23 mouse cellular contexts compared by ENCODE assay signal in the genomic region with DNA sequence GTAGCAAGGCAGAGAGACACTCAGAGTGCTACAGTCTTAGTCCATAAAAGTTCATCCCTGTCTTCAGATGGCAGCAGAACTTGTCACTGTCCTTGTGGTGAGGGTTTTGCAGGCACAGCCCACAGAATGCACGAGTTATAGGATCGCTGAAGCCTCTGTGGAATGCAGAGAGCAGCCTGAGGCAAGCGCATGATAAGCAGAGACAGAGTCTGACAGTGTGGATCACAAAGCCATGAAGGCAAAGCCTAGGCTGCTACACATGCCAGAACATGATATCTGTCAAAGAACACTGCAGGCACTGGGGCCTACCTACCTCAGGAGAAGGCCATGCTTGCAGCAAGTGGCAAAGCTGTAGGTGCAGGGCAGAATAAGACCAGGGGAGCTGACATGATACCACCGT. TPM values are rescaled to one million over a fixed set of nuclear protein-coding genes. Genes with fewer than 3 reads are reported as not detected.
DNase-seq lines count a peak whose midpoint lies in the region; ATAC-seq lines count a peak whose summit lies in the region.
"Had no signal": no experiment of that assay in that cellular context is flagged by ENCODE, and none has a peak within 500 bp of the region (broad histone marks: within the 10 kb centered on the region; RNA-seq: fewer than 3 reads in every experiment).

No protein-coding gene starts in this region.

- peak; percentile 27; the same call in 1 of the 2 replicates for ATAC-seq in heart, embryonic 15.5 days (replicated peaks; ENCODE audit: insufficient number of reproducible peaks, insufficient read depth, low FRiP score, low read depth)
- no peak for ATAC-seq in megakaryocyte, adult 5-6 weeks (ENCODE audit: poor library complexity, severe bottlenecking)
- ATAC-seq in limb, embryonic 15.5 days (ENCODE audit: insufficient number of reproducible peaks, low FRiP score, low TSS enrichment, low read depth), result 0 out of 2 replicates have a peak, but pooled peaks have one; percentile 61
- ATAC-seq: lung, postnatal 0 days; midbrain, embryonic 15.5 days had no signal

- H3K4me3 ChIP-seq in heart, embryonic 15.5 days, result no peak overlapping the region
- H3K4me3 ChIP-seq in megakaryocyte, embryonic 14.5 days (replicated peaks), result peak overlapping the region; percentile 35
- no peak overlapping the region for H3K4me3 ChIP-seq in limb, embryonic 15.5 days
- H3K4me3 ChIP-seq: heart, embryonic 12.5 days; hindbrain, embryonic 13.5 days; liver, embryonic 13.5 days; midbrain, embryonic 15.5 days; myocyte had no signal

- no peaks in the 10 kb centered on the region for H3K27me3 ChIP-seq in heart, embryonic 15.5 days
- no peaks in the 10 kb centered on the region for H3K27me3 ChIP-seq in megakaryocyte, embryonic 14.5 days (replicated peaks)
- no peaks in the 10 kb centered on the region for H3K27me3 ChIP-seq in limb, embryonic 15.5 days
- H3K27me3 ChIP-seq: heart, embryonic 12.5 days; hindbrain, embryonic 13.5 days; liver, embryonic 13.5 days; midbrain, embryonic 15.5 days had no signal

- H3K4me1 ChIP-seq in heart, embryonic 15.5 days (replicated peaks), result peaks cover 6% of the 10 kb centered on the region; the same call in 1 of the 2 replicates
- H3K4me1 ChIP-seq in megakaryocyte, embryonic 14.5 days, result peaks cover 16% of the 10 kb centered on the region
- H3K4me1 ChIP-seq in limb, embryonic 15.5 days, result no peaks in the 10 kb centered on the region
- H3K4me1 ChIP-seq: hindbrain, embryonic 13.5 days; liver, embryonic 13.5 days; midbrain, embryonic 15.5 days had no signal

- no peaks in the 10 kb centered on the region for H3K9me3 ChIP-seq in heart, embryonic 15.5 days (replicated peaks)
- no peaks in the 10 kb centered on the region for H3K9me3 ChIP-seq in megakaryocyte, embryonic 14.5 days
- H3K9me3 ChIP-seq in limb, embryonic 15.5 days, result no peaks in the 10 kb centered on the region
- H3K9me3 ChIP-seq: heart, embryonic 12.5 days; hindbrain, embryonic 13.5 days; liver, embryonic 13.5 days; midbrain, embryonic 15.5 days had no signal

- 38% methylated on average over 4 of the region's 4 CpGs for WGBS in heart, embryonic 15.5 days
- WGBS in limb, embryonic 15.5 days, result 75% methylated on average over 4 of the region's 4 CpGs

- H3K27ac ChIP-seq in heart, embryonic 15.5 days, result peak overlapping the region; percentile 51
- peak overlapping the region; percentile 12; the same call in 1 of the 2 replicates for H3K27ac ChIP-seq in limb, embryonic 15.5 days
- H3K27ac ChIP-seq: hindbrain, embryonic 13.5 days; liver, embryonic 13.5 days; midbrain, embryonic 15.5 days had no signal

- H3K4me2 ChIP-seq in heart, embryonic 15.5 days, result no peak overlapping the region
- H3K4me2 ChIP-seq in limb, embryonic 15.5 days, result no peak overlapping the region
- H3K4me2 ChIP-seq: heart, embryonic 12.5 days; hindbrain, embryonic 13.5 days; liver, embryonic 13.5 days; midbrain, embryonic 15.5 days had no signal

- no peak for DNase-seq in heart, adult 8-10 months (ENCODE audit: low spot score)
- no peak for DNase-seq in urinary bladder, postnatal 25 days (ENCODE audit: low spot score)
- DNase-seq in gastrocnemius, postnatal 4 days (ENCODE audit: low spot score in 2 of 2), result no peak
- DNase-seq: adrenal gland, postnatal 10 days; cerebellum, adult 9-10 months; gastrocnemius, postnatal 10 days; kidney, adult 8-10 months; liver, embryonic 13.5 days; thymus, adult 2 months had no signal

- H3K9ac ChIP-seq in heart, embryonic 15.5 days, result no peak overlapping the region
- H3K9ac ChIP-seq in limb, embryonic 15.5 days, result no peak overlapping the region
- H3K9ac ChIP-seq: heart, embryonic 12.5 days; hindbrain, embryonic 13.5 days; liver, embryonic 13.5 days; midbrain, embryonic 15.5 days had no signal

- H3K36me3 ChIP-seq in heart, embryonic 15.5 days, result peaks cover 7% of the 10 kb centered on the region
- peaks cover 53% of the 10 kb centered on the region for H3K36me3 ChIP-seq in megakaryocyte, embryonic 14.5 days (replicated peaks; ENCODE audit: low read length)
- peaks cover 14% of the 10 kb centered on the region for H3K36me3 ChIP-seq in limb, embryonic 15.5 days

RNA-seq across cellular contexts. Expression of a gene that starts 12.8 kb away (rescaled TPM):
- 5.2 and 5.9 TPM in 2 replicates for polyA plus RNA-seq in heart, embryonic 15.5 days (2015; fragmentation: Nextera tagmentation; extraction: Ambion mirVana)
- total RNA-seq in heart, adult 8-10 months (2022), result 1 to 10 TPM; 6.3 to 9.6 (median 6.7) TPM
- polyA plus RNA-seq in megakaryocyte, embryonic 14.5 days (2012; ENCODE audit: insufficient read depth, low replicate concordance), result 1.1 and 2.2 TPM in 2 replicates
- 48.5 and 51.5 TPM in 2 replicates for total RNA-seq in megakaryocyte, adult 5-6 weeks (2015)
- total RNA-seq in megakaryocyte, adult 5-6 weeks (2017), result 14.9 and 19.2 TPM in 2 replicates
- 7.6 and 8.1 TPM in 2 replicates for polyA plus RNA-seq in limb, embryonic 15.5 days (2015; fragmentation: Nextera tagmentation; extraction: Ambion mirVana)
- 10 to 100 TPM in 1 of 2 experiments, 1 to 10 TPM in 1; 9.1 to 12.4 TPM for total RNA-seq in gastrocnemius, postnatal 4 days (2021)

RNA-seq across cellular contexts. Expression of a gene that starts 15.1 kb away (rescaled TPM):
- 0.31 and 0.48 TPM in 2 replicates for polyA plus RNA-seq in heart, embryonic 15.5 days (2015; fragmentation: Nextera tagmentation; extraction: Ambion mirVana)
- total RNA-seq in heart, adult 8-10 months (2022), result not detected
- not detected in 2 replicates for polyA plus RNA-seq in megakaryocyte, embryonic 14.5 days (2012; ENCODE audit: insufficient read depth, low replicate concordance)
- total RNA-seq in megakaryocyte, adult 5-6 weeks (2015), result not detected in 2 replicates
- total RNA-seq in megakaryocyte, adult 5-6 weeks (2017), result not detected in 2 replicates
- polyA plus RNA-seq in limb, embryonic 15.5 days (2015; fragmentation: Nextera tagmentation; extraction: Ambion mirVana), result 1.7 and 2.1 TPM in 2 replicates
- total RNA-seq in gastrocnemius, postnatal 4 days (2021), result not detected
- total RNA-seq: adrenal gland, postnatal 10 days; gastrocnemius, postnatal 10 days; left cerebral cortex, adult 18-20 months; left cerebral cortex, postnatal 36 days; megakaryocyte progenitor cell, adult 5-6 weeks had no signal
- polyA plus RNA-seq: cortical plate, adult 2 months; frontal cortex, adult 2 months; myocyte; thymus, adult 2 months had no signal

RNA-seq across cellular contexts. Expression of a gene that starts 47.4 kb away (rescaled TPM):
- 10.8 and 11.8 TPM in 2 replicates for polyA plus RNA-seq in heart, embryonic 15.5 days (2015; fragmentation: Nextera tagmentation; extraction: Ambion mirVana)
- 1 to 10 TPM; 5.0 to 7.9 (median 6.5) TPM for total RNA-seq in heart, adult 8-10 months (2022)
- 1.00 TPM in 1 of 2 replicates, not detected in the other for polyA plus RNA-seq in megakaryocyte, embryonic 14.5 days (2012; ENCODE audit: insufficient read depth, low replicate concordance)
- 9.1 and 10.1 TPM in 2 replicates for total RNA-seq in megakaryocyte, adult 5-6 weeks (2015)
- total RNA-seq in megakaryocyte, adult 5-6 weeks (2017), result 8.5 and 9.6 TPM in 2 replicates
- polyA plus RNA-seq in limb, embryonic 15.5 days (2015; fragmentation: Nextera tagmentation; extraction: Ambion mirVana), result 25.2 and 27.3 TPM in 2 replicates
- 10 to 100 TPM; 13.1 to 14.1 TPM for total RNA-seq in gastrocnemius, postnatal 4 days (2021)

RNA-seq across cellular contexts. Expression of a gene that starts 54.7 kb away (rescaled TPM):
- polyA plus RNA-seq in heart, embryonic 15.5 days (2015; fragmentation: Nextera tagmentation; extraction: Ambion mirVana), result 18.2 and 22.7 TPM in 2 replicates
- 10 to 100 TPM; 14.0 to 19.0 (median 15.3) TPM for total RNA-seq in heart, adult 8-10 months (2022)
- 6.5 and 8.4 TPM in 2 replicates for polyA plus RNA-seq in megakaryocyte, embryonic 14.5 days (2012; ENCODE audit: insufficient read depth, low replicate concordance)
- total RNA-seq in megakaryocyte, adult 5-6 weeks (2015), result 22.6 and 24.1 TPM in 2 replicates
- 31.0 and 36.0 TPM in 2 replicates for total RNA-seq in megakaryocyte, adult 5-6 weeks (2017)
- 52.9 and 58.4 TPM in 2 replicates for polyA plus RNA-seq in limb, embryonic 15.5 days (2015; fragmentation: Nextera tagmentation; extraction: Ambion mirVana)
- 10 to 100 TPM; 29.9 to 35.4 TPM for total RNA-seq in gastrocnemius, postnatal 4 days (2021)
